Mouse (Mus musculus): Measurements from ENCODE around the gene Man2b2.
A peak's percentile ranks its signal among the peaks of the same experiment; 100 is the strongest.

Gene Man2b2

DNA sequence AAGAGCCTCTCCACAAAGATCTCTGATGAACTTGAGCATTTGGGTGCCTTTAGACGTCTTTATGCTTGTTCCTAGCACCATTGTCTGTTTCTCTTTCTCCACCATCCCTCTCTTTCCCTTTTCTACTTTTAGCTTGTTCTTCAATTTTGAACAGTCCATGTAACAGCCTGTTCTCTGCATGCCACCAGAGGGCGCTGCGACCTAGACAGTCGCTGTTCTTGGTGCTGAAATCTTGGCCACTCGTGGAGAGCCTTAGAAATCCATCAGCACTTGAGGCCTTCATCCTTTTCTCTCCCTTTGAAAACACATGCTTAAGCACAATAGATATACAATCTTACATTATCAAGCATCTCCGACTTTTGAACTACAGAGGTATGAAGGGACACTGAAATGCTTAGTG lies 5.5 kb upstream of the Man2b2 start:
- DNase-seq (ENCODE audit: extremely low spot score, low spot score): peak; percentile 78

GRCm38 (mm10) chr5:36831272-36831671 lies 819 bp upstream of the Man2b2 start:
- DNase-seq (ENCODE audit: extremely low spot score, low spot score): no peak

GRCm38 (mm10) chr5:36829098-36829497 lies 1.4 kb downstream of the Man2b2 start:
- no peak for DNase-seq (ENCODE audit: extremely low spot score, low spot score)

DNA sequence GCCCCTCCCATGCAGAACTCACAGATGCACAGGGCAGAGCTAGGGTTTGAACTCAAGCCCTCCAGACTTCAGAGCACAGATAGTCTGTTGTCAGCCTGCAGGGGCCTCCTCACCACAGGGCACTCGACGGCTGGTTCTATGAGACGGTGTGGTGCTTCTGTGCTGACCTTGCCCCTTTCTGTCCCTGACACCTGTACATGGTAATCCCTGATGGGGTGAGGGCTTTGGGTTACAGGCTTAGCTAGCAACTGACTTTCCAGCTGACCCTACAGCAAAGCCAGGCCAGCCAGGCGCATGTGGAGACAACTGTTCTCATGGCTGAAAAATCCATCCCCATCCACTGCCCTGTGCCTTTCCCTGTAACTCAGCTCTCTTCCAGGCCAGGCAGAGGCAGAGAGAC lies 7.5 kb downstream of the Man2b2 start:
- DNase-seq (ENCODE audit: extremely low spot score, low spot score): no peak

- DNase-seq (ENCODE audit: extremely low spot score, low spot score): peak; percentile 51
Observed at GRCm38 (mm10) chr5:36820142-36820541, 10.3 kb downstream of the Man2b2 start.

GRCm38 (mm10) chr5:36819742-36820141 lies 10.7 kb downstream of the Man2b2 start:
- DNase-seq (ENCODE audit: extremely low spot score, low spot score): no peak

- no peak for DNase-seq (ENCODE audit: extremely low spot score, low spot score)
Observed at GRCm38 (mm10) chr5:36817738-36818137, 12.7 kb downstream of the Man2b2 start.

- DNase-seq (ENCODE audit: extremely low spot score, low spot score): no peak
Observed at GRCm38 (mm10) chr5:36814554-36814953, 15.9 kb downstream of the Man2b2 start.

DNA sequence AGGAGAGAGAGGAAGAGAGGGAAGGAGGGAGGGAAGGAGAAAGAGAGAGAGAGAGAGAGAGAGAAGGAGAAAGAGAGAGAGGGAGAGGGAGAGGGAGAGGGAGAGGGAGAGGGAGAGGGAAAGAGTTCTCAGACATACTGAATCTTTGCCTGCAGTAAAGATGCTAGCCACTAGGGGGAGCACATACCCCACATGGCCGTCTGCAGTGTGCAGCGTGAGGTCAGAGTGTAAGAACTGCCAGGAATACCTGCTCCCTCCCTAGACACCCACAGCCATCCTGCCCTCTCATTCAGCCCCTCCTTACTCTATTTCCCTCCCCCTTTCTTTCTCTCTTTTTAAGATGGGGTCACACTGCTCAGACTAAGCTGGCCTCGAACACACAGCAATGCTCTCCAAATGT lies 19.0 kb downstream of the Man2b2 start:
- peak; percentile 71 for DNase-seq (ENCODE audit: extremely low spot score, low spot score)

- no peak for DNase-seq (ENCODE audit: extremely low spot score, low spot score)
Observed at GRCm38 (mm10) chr5:36810634-36811033, 19.8 kb downstream of the Man2b2 start.

GRCm38 (mm10) chr5:36809123-36809522 lies 21.3 kb downstream of the Man2b2 start:
- no peak for DNase-seq (ENCODE audit: extremely low spot score, low spot score)

- DNase-seq (ENCODE audit: extremely low spot score, low spot score): no peak
Observed at GRCm38 (mm10) chr5:36807106-36807505, 23.3 kb downstream of the Man2b2 start.

- no peak for DNase-seq (ENCODE audit: extremely low spot score, low spot score)
Observed at GRCm38 (mm10) chr5:36797291-36797690, 33.2 kb downstream of the Man2b2 start.

GRCm38 (mm10) chr5:36796296-36797014 lies 34.0 kb downstream of the Man2b2 start, which contains the start of gene Mrfap1:
Mrfap1 (minus strand) TSS chr5:36796772.
- peak; percentile 96 for DNase-seq (ENCODE audit: extremely low spot score, low spot score)

GRCm38 (mm10) chr5:36795647-36796295 lies 34.7 kb downstream of the Man2b2 start:
- peak; percentile 66 for DNase-seq (ENCODE audit: extremely low spot score, low spot score)

GRCm38 (mm10) chr5:36791861-36792260 lies 38.6 kb downstream of the Man2b2 start:
- DNase-seq (ENCODE audit: extremely low spot score, low spot score): no peak

DNA sequence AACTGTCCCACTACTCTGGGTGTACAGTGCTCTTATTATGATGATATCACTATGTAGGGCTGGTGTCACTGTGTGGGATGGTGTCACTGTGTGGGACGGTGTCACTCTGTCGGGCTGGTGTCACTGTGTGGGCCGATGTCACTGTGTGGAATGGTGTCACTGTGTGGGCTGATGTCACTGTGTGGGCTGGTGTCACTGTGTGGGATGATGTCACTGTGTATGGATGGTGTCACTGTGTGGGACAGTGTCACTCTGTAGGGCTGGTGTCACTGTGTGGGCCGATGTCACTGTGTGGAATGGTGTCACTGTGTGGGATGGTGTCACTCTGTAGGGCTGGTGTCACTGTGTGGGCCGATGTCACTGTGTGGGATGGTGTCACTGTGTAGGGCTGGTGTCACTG lies 44.4 kb downstream of the Man2b2 start:
- DNase-seq (ENCODE audit: extremely low spot score, low spot score): no peak

DNA sequence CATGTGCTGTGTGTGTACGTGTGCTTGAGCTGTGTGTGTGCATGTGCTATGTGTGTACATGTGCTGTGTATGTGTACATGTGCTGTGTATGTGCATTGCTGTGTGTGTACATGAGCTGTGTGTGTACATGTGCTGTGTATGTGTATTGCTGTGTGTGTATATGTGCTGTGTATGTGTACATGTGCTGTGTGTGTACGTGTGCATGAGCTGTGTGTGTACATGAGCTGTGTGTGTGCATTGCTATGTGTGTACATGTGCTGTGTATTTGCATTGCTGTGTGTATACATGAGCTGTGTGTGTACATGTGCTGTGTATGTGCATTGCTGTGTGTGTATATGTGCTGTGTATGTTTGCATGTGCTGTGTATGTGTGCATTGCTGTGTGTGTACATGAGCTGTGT lies 50.9 kb downstream of the Man2b2 start:
- no peak for DNase-seq (ENCODE audit: extremely low spot score, low spot score)

DNA sequence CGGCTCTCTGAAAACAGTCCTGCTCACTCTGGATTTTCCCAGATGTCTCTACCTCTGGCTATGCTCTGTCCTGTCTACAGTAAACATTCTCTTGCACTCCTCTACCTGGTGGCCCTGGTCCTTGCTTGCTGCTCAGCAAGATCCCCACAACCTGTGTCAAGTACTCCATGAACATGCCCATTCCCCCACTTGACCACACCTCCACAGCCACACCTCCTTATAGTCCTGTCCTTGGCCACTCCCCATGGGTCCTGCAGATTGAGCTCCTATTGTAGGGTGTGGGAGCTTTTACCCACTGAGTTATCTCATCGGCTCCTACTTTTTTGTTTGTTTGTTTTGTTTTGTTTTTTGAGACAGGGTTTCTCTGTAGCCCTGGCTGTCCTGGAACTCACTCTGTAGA lies 51.6 kb downstream of the Man2b2 start:
- no peak for DNase-seq (ENCODE audit: extremely low spot score, low spot score)

DNA sequence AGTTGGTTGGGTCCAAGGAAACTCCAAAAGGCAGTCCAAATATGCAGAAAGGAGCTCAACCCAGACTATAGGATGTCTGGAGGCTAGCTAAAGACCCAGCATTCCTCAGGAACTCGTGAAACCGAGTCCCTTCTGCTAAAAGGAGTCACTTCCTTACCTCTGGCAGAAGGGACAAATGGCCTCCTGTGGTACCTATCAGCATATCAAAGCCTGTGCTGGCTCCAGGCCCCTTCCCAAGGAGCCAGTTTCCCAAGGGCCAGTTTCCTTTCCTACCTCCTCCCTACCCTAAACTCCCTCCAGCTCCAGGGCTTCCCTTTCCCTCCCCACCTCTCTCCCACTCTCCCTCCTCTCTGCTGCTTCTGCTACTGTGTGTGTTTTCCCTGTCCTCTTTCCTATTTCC lies 53.3 kb downstream of the Man2b2 start:
- no peak for DNase-seq (ENCODE audit: extremely low spot score, low spot score)

- DNase-seq (ENCODE audit: extremely low spot score, low spot score): no peak
Observed at GRCm38 (mm10) chr5:36776021-36776575, 54.4 kb downstream of the Man2b2 start.

DNA sequence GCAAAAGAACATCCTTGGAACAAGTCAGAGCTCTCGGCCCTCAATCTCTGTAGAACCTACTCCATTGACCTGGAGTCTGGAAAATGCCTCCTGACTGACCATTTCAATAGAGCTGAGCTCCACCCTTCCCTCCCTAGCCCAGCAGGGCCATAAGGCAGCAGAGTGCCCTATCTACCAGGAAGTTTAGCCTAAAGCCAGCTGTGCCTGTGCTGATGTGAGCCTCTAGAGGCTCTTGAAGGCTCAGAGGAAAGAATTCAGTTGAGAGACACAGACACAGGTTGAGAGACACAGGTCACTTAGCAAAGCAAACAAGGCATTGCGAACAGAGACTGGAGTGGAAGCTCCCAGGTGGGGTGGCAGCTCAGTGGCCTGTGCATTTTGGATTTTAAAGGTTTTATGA lies 55.1 kb downstream of the Man2b2 start:
- no peak for DNase-seq (ENCODE audit: extremely low spot score, low spot score)

DNA sequence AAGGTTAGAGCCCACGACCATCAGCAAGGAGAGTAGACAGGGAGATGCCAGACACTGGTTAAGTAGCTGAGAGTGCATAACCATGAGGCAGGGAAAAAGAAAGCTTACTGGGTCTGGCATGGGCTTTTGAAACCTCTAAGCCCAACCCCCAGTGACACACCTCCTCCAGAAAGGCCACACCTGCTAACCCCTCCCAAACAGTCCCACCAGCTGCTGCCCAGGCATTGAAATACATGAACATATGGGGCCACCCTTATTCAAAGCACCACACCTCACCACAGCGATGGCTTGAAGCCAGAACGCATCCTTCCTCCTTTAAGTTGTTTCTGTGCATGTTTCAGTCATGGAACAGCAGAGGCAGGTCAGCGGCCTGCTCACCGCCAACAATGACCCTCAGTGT lies 57.9 kb downstream of the Man2b2 start:
- DNase-seq (ENCODE audit: extremely low spot score, low spot score): no peak
